Mouse (Mus musculus) erythroid progenitor cell, adult 5-6 weeks (primary cell): ENCODE data around the gene Cdrt4. TPM values are rescaled to one million over a fixed set of nuclear protein-coding genes. Genes with fewer than 3 reads are reported as not detected.

Source experiments
- ATAC-seq: replicated peaks from 2 replicates; pipeline ENCODE4 v1.8.0; 2016; ENCODE audit warnings: moderate number of reproducible peaks, mild to moderate bottlenecking, moderate TSS enrichment, inconsistent platforms; ENCODE audit not compliant: poor library complexity, low FRiP score, severe bottlenecking
- total RNA-seq, 2 experiments: library from RNA; stranded (forward) in 1 of 2; stranded (reverse) in 1 of 2; fragments of 150-400 nt in 1 of 2; fragments of 186-747, 209-891 nt in 1 of 2; gene quantifications; 2 replicates each; pipeline versions ENCODE4 v1.2.3 to v1.2.4; 2015 to 2017; ENCODE audit warnings: low replicate concordance in 2 of 2

The Cdrt4 gene
- total RNA-seq, 2 experiments from 2014 or later, result not detected

GRCm38 (mm10) chr11:62937986-62938385 is 13.0 kb upstream of the Cdrt4 start:
- no peak for ATAC-seq

GRCm38 (mm10) chr11:62938921-62939320 is 12.1 kb upstream of the Cdrt4 start:
- no peak for ATAC-seq

GRCm38 (mm10) chr11:62940176-62940575 is 10.8 kb upstream of the Cdrt4 start:
- ATAC-seq, result no peak

DNA sequence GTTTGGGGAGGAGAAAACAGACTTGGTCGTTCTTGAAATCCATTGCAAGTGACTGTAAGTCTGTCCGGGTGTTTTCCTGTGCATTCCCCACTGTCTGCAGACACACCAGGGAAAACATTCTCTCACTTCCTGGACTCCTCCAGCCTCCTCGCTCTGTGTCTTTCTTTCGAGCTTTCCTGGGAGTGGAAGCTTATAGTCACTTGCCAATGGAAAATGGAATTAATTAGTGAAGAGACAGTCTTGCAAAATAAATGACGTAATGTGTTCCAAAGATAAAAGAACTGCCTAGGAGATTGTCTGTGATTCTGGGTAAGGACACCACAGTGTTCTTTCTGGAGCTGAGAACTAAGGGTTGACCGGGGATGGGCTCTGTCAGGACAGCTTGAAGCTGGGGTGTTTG is 7.5 kb upstream of the Cdrt4 start:
- ATAC-seq, result no peak

DNA sequence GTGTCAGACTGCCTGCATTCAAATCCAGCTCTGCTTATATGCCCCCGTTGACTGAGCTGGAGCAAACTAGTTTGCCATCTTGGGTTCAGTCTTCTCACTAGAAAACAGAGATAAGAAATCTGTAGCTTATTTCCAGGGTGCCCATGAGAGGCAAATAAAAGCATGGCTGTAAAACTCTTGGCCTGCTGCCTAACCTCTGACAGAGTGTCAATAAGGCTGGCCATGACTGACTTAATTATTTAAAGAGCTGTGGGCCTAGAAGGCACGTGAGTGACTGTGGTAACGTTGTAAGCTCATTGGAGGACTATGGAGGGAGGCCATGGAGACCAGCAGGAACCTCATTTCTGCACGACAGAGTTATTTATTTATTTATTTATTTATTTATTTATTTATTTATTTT is 5.5 kb upstream of the Cdrt4 start:
- no peak for ATAC-seq

DNA sequence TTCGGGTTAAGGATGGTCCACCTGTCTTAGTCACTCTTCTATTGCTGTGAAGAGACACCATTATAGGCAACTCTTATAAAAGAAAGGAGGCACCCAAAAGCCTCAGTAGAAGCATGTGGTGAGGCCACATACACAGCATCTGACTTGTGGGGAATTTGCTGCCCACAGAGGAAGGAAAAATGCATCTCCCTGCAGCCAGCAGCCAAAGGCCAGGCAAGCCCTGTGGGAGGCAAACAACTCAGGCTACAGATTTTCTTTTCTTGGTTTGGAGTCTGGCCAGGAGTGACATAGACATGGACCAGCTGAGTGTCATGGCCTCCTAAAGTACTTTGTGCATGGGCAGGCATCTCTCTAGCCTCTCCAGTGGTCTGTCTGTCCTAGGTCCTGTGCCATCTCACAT is 1.4 kb upstream of the Cdrt4 start:
- no peak for ATAC-seq

DNA sequence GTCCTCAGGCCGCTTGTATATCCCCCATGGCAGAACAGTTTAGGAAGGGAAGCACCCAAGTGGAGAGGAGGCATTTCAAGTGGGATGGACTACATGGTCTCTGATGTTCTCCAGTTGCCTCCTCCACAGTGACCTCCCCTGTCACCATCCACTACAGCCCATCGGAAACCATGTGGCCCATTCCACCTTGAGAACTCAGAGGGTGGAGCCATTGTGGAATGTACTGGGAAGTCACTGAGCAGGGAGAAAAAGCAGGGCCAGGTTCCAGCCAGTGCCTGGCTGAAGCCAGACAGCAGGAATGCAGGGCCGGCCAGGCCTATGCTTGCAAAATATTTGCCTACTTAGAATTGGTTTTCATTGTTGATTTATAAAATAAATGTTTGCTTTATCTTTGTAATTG is 3.8 kb downstream of the Cdrt4 start:
- no peak for ATAC-seq

DNA sequence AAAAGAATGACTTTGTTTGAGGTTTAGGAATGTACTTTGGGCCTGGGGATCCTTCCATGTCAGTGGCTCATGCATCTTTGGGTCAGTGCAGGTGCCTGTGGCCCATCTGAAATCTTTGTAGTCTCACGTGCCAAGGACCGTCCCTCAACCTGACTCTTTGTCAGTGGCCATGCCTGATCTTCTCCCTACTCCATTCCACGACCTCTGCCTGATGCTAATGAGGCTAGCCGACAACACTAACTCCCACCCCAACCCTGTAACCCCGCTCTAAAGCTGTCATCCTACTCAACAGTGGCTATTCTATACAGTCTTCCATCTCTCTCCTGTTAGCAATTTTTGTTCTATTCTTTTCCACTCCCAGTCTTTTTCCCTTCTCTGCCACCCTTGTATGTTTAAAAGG is 4.2 kb downstream of the Cdrt4 start:
- no peak for ATAC-seq

- ATAC-seq, result no peak
These were observed 4.8 kb downstream of the Cdrt4 start for GRCm38 (mm10) chr11:62955776-62956175.

- no peak for ATAC-seq
These were observed 6.7 kb downstream of the Cdrt4 start for GRCm38 (mm10) chr11:62957626-62958180.

DNA sequence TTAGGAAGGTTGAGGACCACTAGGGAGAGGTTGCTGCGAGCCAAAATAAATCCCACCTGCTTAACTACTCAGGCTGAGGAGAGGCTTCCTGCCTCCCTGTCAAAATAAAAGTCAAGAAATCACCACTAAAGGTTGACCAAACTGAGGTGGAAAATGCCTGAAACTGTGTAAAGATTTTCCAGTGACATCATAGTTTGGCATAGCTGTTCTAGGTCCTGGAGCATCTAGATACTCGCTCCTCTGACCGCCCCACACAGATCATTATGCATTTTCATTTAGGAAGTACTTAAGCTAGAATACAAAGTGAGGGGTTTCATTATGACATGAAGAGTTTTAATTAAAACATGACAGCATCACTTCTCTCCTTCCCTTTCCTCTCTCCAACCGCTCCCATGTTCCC is 12.3 kb downstream of the Cdrt4 start:
- no peak for ATAC-seq

DNA sequence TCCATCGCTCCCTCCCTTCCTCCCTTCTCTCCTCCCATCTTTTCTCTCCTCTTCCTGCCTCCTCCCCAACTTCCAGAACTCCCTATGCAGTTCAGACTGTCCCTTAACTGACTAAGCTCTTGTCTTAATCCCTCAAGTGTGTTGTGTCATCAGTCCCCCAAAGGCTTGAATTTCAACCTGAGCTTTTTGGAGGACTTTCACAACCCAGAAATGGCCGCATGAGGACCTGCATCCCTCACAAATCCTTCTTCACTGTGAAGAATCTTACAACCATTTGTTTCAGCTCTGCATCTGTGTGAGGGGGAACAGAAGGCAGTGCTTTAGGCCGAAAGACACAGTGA is 15.4 kb downstream of the Cdrt4 start:
- ATAC-seq, result no peak

- ATAC-seq, result no peak
These were observed 16.0 kb downstream of the Cdrt4 start for GRCm38 (mm10) chr11:62966765-62967633.

DNA sequence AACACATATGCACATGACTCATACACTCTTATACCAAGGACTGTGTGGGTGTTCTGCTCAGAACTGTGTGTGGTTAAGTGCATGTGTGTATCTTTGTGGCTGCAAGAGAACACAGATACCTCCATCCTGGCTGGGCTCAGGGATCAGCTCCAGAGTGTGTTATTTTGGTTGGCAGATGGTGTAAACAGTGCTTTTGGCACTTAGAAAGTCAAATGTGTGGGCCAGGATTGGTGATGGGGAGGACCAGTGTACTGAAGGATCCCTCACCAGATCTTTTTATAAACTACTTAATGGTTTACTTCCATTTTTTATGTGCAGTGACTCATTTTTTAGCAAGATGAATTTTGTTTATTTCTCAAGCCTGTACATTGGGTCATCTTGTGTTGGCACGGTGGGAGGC is 26.2 kb downstream of the Cdrt4 start:
- no peak for ATAC-seq

- no peak for ATAC-seq
These were observed 27.9 kb downstream of the Cdrt4 start for GRCm38 (mm10) chr11:62978886-62979285.

DNA sequence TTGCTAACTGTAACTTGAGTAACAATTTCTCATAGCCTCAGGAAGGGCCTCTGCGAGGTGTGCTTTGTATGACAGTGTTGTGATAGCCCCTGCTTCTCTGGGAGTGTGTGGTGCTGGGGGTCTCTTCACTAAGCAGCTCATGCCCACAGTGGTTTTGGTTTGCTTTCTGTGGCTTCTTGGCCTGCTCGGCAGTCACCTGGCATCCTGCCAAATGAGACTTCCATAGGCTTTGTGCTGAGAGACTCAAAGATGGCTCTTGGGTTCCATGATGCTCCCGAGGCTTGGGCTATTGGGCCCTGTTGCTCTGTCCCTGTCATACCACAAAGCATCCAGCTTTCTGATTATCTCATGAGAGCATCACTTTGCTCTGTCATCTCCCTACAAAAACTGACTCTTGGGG is 30.7 kb downstream of the Cdrt4 start:
- ATAC-seq, result no peak

DNA sequence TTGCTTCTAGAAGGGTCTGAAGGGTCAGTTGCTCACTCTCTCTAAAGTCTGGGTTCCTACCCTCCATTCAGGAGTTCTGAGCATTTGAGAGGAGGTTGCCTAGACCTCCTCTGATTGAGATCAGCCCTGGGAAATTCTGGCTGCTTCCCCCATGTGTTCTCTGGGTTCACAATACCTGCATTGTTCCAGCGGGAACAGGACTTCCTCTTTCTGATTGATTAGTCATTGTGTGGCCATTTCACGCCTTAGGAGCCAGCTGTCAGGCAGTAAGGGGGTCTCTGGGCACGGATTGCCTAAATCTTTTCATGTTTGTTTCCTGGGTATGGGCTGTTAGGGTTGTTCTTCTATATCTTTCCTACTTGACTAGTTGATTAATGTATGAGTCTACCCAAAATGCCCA is 32.8 kb downstream of the Cdrt4 start:
- no peak for ATAC-seq

GRCm38 (mm10) chr11:62984365-62984764 is 33.4 kb downstream of the Cdrt4 start:
- ATAC-seq, result no peak

GRCm38 (mm10) chr11:62985075-62985474 is 34.1 kb downstream of the Cdrt4 start:
- ATAC-seq, result no peak

DNA sequence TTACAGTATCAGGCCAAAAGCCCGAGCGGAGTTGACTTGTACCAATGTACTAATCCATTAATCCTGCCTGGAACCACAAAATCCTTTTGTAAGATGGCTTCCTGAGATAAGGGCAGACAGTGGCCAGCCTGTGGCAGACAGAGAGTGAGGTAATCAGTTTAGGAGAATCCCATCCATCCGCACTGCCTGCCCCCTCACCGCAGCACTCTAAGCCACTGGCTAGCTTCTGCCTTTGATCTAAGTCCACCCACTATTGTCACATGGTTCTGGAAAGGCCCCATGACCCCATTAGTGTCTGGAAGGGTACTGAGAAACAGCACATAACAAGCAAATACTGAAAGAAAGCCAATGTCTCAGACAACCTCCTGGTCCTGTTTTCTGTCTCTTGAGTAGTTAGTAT is 35.6 kb downstream of the Cdrt4 start:
- ATAC-seq, result no peak

DNA sequence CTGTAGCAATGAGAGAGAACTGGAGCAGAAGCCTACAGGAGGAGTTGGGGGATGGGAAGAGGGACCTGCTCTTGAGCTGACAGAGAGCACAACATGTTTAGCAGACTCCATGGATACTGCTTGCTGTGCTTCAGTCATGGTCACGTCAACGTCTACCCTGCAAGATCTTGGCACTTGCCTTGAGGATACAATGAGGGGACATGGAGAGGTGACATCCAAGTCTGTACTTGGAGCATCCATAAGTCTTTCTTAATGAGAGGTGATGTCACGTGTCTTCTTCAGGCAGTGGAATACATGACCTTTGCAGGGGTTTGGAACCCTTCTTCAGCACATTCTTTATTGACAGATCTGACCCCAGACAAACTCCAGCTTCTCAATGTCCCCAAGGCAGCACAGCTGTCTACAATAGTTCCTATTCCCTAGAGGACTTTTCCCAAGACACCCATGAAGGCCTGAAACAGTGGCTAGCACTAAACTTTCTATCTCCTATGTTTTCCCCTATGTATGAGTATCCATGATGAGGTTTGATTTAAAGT is 39.2 kb downstream of the Cdrt4 start:
- ATAC-seq, result no peak

DNA sequence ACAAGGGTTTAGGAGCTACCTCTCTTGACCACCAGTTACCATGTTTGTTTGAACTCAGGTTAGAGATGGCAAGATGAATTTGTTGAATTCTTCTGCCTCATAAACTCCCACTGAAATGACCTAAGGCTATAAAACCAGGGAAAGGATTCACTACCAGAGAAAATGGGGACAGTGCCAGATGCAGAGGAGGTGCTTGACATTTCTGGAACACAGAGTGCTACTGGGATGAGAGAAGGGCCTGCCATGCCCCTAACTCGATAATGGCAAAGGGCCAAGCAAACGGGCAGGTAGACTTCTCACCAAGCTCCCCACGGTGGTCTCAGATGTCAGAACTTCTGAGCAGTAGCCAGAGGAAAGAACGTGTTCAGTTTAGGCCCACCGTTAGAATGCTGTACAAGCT is 39.8 kb downstream of the Cdrt4 start:
- no peak for ATAC-seq
